Mouse (Mus musculus) CD4-positive naive resting alpha-beta T cell, adult 76 days (primary cell): ENCODE data around the gene Mzt1. TPM values are rescaled to one million over a fixed set of nuclear protein-coding genes. Genes with fewer than 3 reads are reported as not detected.

ENCODE experiments used
- total RNA-seq: library from RNA; stranded (reverse); gene quantifications from one replicate; pipeline ENCODE4 v1.2.4, GENCODE M21; 2023

Mzt1 gene
- total RNA-seq: 37.0 TPM

GRCm38 (mm10) chr14:99046031-99046781, at the start of gene Mzt1, which contains the start of gene Bora:
Gene Mzt1, minus strand, starts transcription at chr14:99046134.
Gene Bora, plus strand, starts transcription at chr14:99046222.

GRCm38 (mm10) chr14:98994218-98994617, 51.7 kb downstream of the Mzt1 start, which contains the start of gene Rpl36a-ps1:
Gene Rpl36a-ps1, minus strand, starts transcription at chr14:98994318.

Other genes starting within 250 kb of the Mzt1 start
- gene Rpl36a-ps1, start 51.8 kb downstream of the Mzt1 start, total RNA-seq: 2.6 TPM
- 14.0 TPM for gene Bora, start 88 bp upstream of the Mzt1 start, total RNA-seq
- gene Pibf1, start 53.3 kb upstream of the Mzt1 start, total RNA-seq: 24.1 TPM
- 28.1 TPM for gene Dis3, start 53.6 kb upstream of the Mzt1 start, total RNA-seq